7 mouse cellular contexts compared by ENCODE assay signal in genomic region chr13:12473724-12474378, GRCm38 (mm10). TPM values are rescaled to one million over a fixed set of nuclear protein-coding genes. Genes with fewer than 3 reads are reported as not detected.
DNase-seq lines count a peak whose midpoint lies in the region; ATAC-seq and TF ChIP-seq lines count a peak whose summit lies in the region.

No protein-coding gene starts in this region.

- POLR2A ChIA-PET in Patski (lab: Charles Lee): no interaction called here

- DNase-seq in Patski (ENCODE audit: low read depth, low spot score): no peak
- DNase-seq in cerebellum, adult 18-20 months: peak; percentile 66 to 76
- DNase-seq in forelimb bud, embryonic 11.5 days (ENCODE audit: low read depth, low spot score): peak; percentile 68
- peak; percentile 91 for DNase-seq in induced T-regulatory cell, adult 2 months (ENCODE audit: low read depth)
- peak; percentile 72 to 83 for DNase-seq in left cerebral cortex, adult 2 months (ENCODE audit: extremely low spot score in 1 of 2, low spot score in 2 of 2)

- CTCF ChIA-PET in Patski (lab: Charles Lee): interaction anchor here (0.7 to 3.6 kb wide), 16 partner anchors 10 to 206 kb away, joined by 3 to 36 read pairs (median 5); no protein-coding TSS in a partner anchor

- no peaks in the 10 kb centered on the region for H3K36me3 ChIP-seq in midbrain, embryonic 12.5 days
- H3K36me3 ChIP-seq in small intestine, adult 2 months (ENCODE audit: control insufficient read depth, insufficient read depth, low read length): no peaks in the 10 kb centered on the region

- TF ChIP-seq CTCF in Patski (IDR thresholded peaks at IDR 0.05): peak; percentile 89
- peak; percentile 98 for TF ChIP-seq CTCF in left cerebral cortex, adult 2 months (IDR thresholded peaks at IDR 0.05)
- TF ChIP-seq CTCF in small intestine, adult 2 months (IDR thresholded peaks at IDR 0.05; ENCODE audit: extremely low read depth, insufficient read length, insufficient replicate concordance, low read depth, low read length): peak; percentile 82; the same call in 1 of the 2 replicates

- ATAC-seq in Patski: peak; percentile 55
- ATAC-seq in midbrain, embryonic 12.5 days (ENCODE audit: low FRiP score, low read depth): peak; percentile 85

- H3K4me2 ChIP-seq in midbrain, embryonic 12.5 days (replicated peaks): no peak overlapping the region

- no peaks in the 10 kb centered on the region for H3K9me3 ChIP-seq in midbrain, embryonic 12.5 days

- H3K9ac ChIP-seq in midbrain, embryonic 12.5 days (replicated peaks): no peak overlapping the region

- no peak for TF ChIP-seq POLR2A in small intestine, adult 2 months (IDR thresholded peaks at IDR 0.05; ENCODE audit: low read depth, low read length)

- in situ Hi-C loops in Patski (cut with MboI; ENCODE audit: low pct_unique_long_range_greater_than_20kb): no loop called here

- peaks cover 6% of the 10 kb centered on the region for H3K27me3 ChIP-seq in Patski
- H3K27me3 ChIP-seq in midbrain, embryonic 12.5 days: peaks cover 5% of the 10 kb centered on the region; the same call in 1 of the 2 replicates
- H3K27me3 ChIP-seq in small intestine, adult 2 months (ENCODE audit: control insufficient read depth, insufficient read depth, low read length): no peaks in the 10 kb centered on the region

- 34% methylated on average over 8 of the region's 8 CpGs for WGBS in midbrain, embryonic 12.5 days
- WGBS in small intestine, adult 2 months: 33% methylated on average over 8 of the region's 8 CpGs

- intact Hi-C loops in left cerebral cortex, adult 2 months (cut with DNase I): loop anchor here (2.0 to 5.0 kb wide), 2 partner anchors 63 to 207 kb away; no protein-coding TSS in a partner anchor

- 0 out of 2 replicates have a peak, but pooled peaks cover 3% of the 10 kb centered on the region for H3K4me1 ChIP-seq in midbrain, embryonic 12.5 days
- no peaks in the 10 kb centered on the region for H3K4me1 ChIP-seq in small intestine, adult 2 months (ENCODE audit: control insufficient read depth, insufficient read depth, insufficient read length, low read length)

- no peak overlapping the region for H3K27ac ChIP-seq in left cerebral cortex, adult 2 months
- no peak overlapping the region for H3K27ac ChIP-seq in midbrain, embryonic 12.5 days (replicated peaks)
- no peak overlapping the region for H3K27ac ChIP-seq in small intestine, adult 2 months (ENCODE audit: insufficient read depth, low read depth, low read length)

- no peak overlapping the region for H3K4me3 ChIP-seq in left cerebral cortex, adult 2 months
- no peak overlapping the region for H3K4me3 ChIP-seq in midbrain, embryonic 12.5 days
- no peak overlapping the region for H3K4me3 ChIP-seq in small intestine, adult 2 months (ENCODE audit: low read depth, low read length)

RNA-seq across cellular contexts. Expression of gene Lgals8, which starts 9.1 kb away (rescaled TPM):
- polyA plus RNA-seq in Patski (2021): 58.8 TPM
- 10 to 100 TPM; 32.7 to 37.0 TPM for total RNA-seq in left cerebral cortex, adult 2 months (2021)
- polyA plus RNA-seq in midbrain, embryonic 12.5 days (2016; fragmentation: Nextera tagmentation; extraction: Ambion mirVana): 11.8 and 14.1 TPM in 2 replicates
- polyA plus RNA-seq in small intestine, adult 2 months (2012; rRNA removed): 8.9 and 23.1 TPM in 2 replicates

RNA-seq across cellular contexts. Expression of gene Edaradd, which starts 46.4 kb away (rescaled TPM):
- polyA plus RNA-seq in Patski (2021): not detected
- total RNA-seq in left cerebral cortex, adult 2 months (2021): under 1 TPM; 0.16 TPM
- 1.4 and 2.8 TPM in 2 replicates for polyA plus RNA-seq in midbrain, embryonic 12.5 days (2016; fragmentation: Nextera tagmentation; extraction: Ambion mirVana)
- polyA plus RNA-seq in small intestine, adult 2 months (2012; rRNA removed): 0.14 and 0.34 TPM in 2 replicates
